Mouse (Mus musculus) neutrophil, adult 59 days (primary cell): ENCODE data around the gene Nup205. TPM values are rescaled to one million over a fixed set of nuclear protein-coding genes. Genes with fewer than 3 reads are reported as not detected.

Source experiments
- total RNA-seq, 2 experiments: library from RNA; stranded (reverse); gene quantifications; 1 replicate in 1 of 2; 2 replicates in 1 of 2; pipeline ENCODE4 v1.2.4; 2023

Gene Nup205
- total RNA-seq = 10 to 100 TPM; 37.0 to 42.7 TPM

GRCm38 (mm10) chr6:35176979-35177649, at the start of gene Nup205:
Gene Nup205 (plus strand): TSS chr6:35177421.

DNA sequence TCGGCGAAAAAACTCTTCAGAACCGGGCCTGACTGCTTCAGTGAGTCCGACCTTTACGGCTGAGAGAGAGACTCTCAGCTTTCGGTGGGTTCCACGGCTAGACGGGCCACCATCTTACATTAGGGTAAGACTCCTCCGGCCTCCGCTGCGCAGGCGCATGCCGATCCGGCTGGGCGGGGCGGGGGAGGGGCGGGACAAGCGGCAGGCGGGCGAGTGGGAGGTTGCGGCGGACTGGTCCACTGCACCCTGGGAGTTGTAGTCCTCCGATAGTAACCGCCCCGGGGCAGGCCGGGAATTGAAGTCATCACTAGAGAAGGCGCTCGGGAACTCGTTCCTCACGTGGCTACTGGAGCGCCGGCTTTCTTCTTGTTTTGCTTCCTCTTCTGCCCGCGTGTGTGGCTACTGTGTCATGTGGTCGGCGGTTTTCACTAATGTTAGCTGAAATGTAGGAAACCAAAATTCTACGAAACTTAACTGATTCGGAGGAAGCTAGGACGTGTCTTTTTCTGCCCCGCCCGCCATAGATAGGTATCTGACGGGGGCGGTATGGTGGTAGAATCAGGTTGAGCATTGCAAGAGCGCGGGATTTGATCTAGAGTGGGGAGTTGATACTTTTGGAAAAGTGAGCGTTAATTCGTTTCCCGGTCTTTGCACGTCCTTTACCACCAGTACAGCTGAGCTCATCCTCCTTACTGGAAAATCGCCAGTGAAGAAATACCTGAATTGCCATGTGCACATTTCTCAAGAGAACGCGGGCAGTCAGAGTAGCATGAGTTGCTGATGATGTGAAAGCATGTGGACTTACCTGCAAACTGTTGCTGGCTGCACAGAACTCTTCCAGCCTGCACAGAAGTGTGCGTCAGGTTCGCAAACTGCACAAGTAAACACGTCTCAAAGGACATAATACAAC, 43.4 kb upstream of the Nup205 start, which contains the start of gene Cnot4:
TSS of gene Cnot4 (minus strand) at position 146 of the 910 bp plus-strand sequence.

Other genes with a start within 250 kb of the Nup205 start
- gene Slc23a4, start 189.0 kb upstream of the Nup205 start, total RNA-seq = under 1 TPM in 1 of 2 experiments, not detected in 1; 0.31 TPM
- gene Cnot4, start 43.7 kb upstream of the Nup205 start, total RNA-seq = 10 to 100 TPM; 24.2 to 30.9 TPM
- gene Slc13a4, start 130.7 kb downstream of the Nup205 start, total RNA-seq = not detected
- not detected for gene Fam180a, start 148.7 kb downstream of the Nup205 start, total RNA-seq